Mouse (Mus musculus) mesoderm, embryonic 11.5 days (tissue): ENCODE measurements around the gene Galnt6.

Source experiments
- DNase-seq: peaks from one replicate; pipeline ENCODE4 v3.0.0-alpha.2; 2012; ENCODE audit warnings: low read depth, low spot score

The Galnt6 gene

GRCm38 (mm10) chr15:100660805-100661204 is 68.4 kb downstream of the Galnt6 start:
- no peak for DNase-seq

GRCm38 (mm10) chr15:100660306-100660705 is 68.9 kb downstream of the Galnt6 start:
- no peak for DNase-seq

GRCm38 (mm10) chr15:100655201-100655600 is 74.0 kb downstream of the Galnt6 start:
- DNase-seq, result no peak

GRCm38 (mm10) chr15:100654271-100654670 is 74.9 kb downstream of the Galnt6 start:
- DNase-seq, result no peak

GRCm38 (mm10) chr15:100651610-100652009 is 77.6 kb downstream of the Galnt6 start:
- DNase-seq, result no peak

GRCm38 (mm10) chr15:100650111-100650510 is 79.1 kb downstream of the Galnt6 start:
- no peak for DNase-seq

- DNase-seq, result no peak
Observed at GRCm38 (mm10) chr15:100646161-100646560, 83.0 kb downstream of the Galnt6 start.

GRCm38 (mm10) chr15:100642451-100642850 is 86.7 kb downstream of the Galnt6 start:
- no peak for DNase-seq
